Mouse (Mus musculus) thymus, postnatal 0 days (tissue): ENCODE measurements around the gene Slc39a11. TPM values are rescaled to one million over a fixed set of nuclear protein-coding genes. Genes with fewer than 3 reads are reported as not detected.
A peak's percentile ranks its signal among the peaks of the same experiment; 100 is the strongest.

Experiments used
- DNase-seq: peaks from one replicate; pipeline ENCODE4 v3.0.0-alpha.2; 2015; ENCODE audit warnings: low spot score
- polyA plus RNA-seq: library from polyadenylated mRNA; unstranded; fragments of >200 nt; fragmentation: Nextera tagmentation; extraction: Ambion mirVana; gene quantifications from 2 replicates; pipeline ENCODE4 v1.2.1, GENCODE M21; 2015

Slc39a11 gene
- 19.4 and 19.9 TPM in 2 replicates for polyA plus RNA-seq

GRCm38 (mm10) chr11:113649353-113650210, at the start of gene Slc39a11:
Gene Slc39a11 (minus strand): TSS chr11:113650079.
- peak; percentile 83 for DNase-seq

GRCm38 (mm10) chr11:113699643-113700042, 49.8 kb upstream of the Slc39a11 start:
- DNase-seq = no peak

- no peak for DNase-seq
Observed at GRCm38 (mm10) chr11:113698013-113698545, 48.2 kb upstream of the Slc39a11 start.

DNA sequence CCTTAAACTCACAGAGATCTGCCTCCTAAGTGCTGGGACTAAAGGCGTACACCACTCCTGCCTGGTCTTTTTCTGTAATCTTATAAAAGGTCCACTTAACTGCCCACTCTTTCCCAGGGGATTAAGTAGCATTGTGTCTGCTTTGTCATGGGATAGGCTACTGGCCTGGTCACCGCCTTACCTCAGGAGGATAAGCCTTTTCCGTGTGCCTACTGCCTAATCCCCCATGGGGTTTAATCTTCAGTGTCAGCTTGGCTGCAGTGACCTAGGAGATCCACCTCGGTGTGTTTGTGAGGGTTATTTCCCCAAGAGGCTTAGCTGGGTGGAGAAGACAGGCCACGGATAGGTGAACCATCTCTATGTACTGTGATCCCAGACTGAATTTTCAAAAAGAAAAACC, 47.7 kb upstream of the Slc39a11 start:
- no peak for DNase-seq

- DNase-seq = no peak
Observed at GRCm38 (mm10) chr11:113691851-113692250, 42.0 kb upstream of the Slc39a11 start.

DNA sequence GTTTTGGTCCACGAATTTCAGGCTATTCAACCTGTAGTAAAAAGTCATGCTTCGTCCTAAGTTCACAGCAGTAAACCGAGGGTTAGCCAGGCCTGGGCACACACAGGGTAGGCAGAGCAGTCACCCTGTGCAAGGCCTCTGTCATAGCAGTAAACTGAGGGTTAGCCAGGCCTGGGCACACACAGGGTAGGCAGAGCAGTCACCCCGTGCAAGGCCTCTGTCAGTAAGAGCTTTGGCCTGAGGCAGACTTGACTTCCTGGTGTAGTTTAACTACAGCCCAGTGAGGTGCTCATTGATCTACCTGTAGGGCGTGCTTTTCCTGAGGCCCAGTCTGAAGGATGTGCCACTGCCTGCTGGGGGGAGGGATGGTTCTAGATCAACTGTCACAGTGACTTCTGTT, 41.4 kb upstream of the Slc39a11 start:
- no peak for DNase-seq

DNA sequence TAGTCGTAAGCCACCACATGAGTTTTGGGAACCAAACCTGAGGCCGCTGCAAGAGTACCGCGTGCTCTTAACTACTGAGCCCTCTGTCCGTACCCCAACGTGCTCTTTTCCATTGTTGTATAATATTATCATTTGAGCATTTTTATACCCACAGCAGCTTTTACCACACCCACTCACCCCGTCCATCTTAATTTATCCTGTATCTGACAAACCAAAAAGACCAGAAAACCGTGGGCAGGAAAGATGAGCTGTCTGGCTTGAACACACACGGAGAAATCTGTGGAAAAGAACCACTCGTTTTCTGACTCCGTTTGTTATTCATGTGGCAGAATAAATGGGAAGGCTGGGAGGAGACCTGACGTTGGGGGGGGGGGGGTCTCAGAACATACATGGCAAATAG, 40.6 kb upstream of the Slc39a11 start:
- DNase-seq = no peak

- DNase-seq = no peak
Observed at GRCm38 (mm10) chr11:113687031-113687430, 37.2 kb upstream of the Slc39a11 start.

DNA sequence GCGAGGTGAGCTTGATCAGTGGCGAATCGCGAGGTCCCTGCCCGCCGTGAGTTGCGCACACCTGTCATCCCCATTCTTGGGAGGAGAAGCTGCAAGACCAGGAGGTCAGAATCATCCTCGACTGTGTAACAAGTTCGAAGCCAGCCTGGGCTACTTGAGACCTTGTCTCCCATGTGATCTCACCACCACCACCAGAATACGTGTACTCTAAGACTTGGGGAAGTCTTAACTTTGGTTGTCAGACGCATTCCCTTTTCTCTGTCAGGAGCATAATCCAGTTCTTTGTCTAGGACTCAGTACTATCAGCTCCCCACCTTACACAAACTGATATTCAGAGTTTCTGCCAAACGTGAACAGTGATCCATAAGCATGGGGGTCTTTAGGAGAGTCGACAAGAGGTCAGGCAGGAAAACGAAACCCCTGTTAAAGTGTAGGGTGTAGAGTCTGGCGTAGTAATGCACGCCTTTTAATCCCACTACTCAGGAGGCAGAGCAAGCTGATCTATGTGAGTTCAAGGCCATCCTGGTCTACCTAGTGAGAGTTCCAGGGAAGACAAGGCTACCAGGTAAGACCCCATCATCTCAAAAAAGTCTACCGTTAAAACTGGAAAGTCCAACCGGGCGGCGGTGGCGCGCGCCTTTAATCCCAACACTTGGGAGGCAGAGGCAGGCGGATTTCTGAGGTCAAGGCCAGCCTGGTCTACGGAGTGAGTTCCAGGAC, 35.0 kb upstream of the Slc39a11 start:
- no peak for DNase-seq

DNA sequence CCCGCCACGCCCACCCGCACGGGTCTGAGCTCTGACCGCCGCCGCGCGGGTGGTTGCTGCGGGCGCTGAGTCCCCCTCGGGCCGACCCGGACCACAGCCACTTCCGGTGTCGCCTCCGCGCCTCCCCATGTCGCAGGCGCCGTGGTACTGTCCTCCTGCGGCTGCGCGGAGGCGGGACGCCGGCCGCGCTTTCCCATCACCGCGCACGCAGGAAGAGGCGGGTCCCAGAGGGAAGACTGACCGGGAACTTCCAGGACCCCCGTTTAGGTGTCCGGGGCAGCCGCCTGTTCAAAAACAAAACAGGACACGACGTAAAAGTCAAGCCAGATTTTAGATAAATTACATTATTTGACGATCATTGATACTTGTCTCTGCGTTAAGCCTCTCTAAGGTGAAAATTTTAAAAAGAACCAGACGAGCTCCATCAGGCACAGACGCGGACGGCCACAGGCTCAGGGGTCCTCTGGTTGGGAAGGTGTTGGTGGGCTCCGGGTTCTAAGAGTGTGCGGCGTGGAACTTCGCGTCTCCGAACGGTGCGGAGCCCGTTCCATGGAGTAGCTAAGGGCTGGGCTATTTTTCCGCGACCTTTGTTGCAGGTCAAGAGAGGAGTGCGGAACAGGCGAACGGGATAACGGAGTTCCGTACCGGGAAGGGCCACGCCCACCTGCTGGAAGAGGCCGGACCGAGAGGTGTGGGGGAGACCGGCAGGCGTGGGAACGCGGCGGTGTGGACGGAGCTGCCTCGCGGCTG, 34.3 kb upstream of the Slc39a11 start, which contains the start of the genes Fam104a and D11Wsu47e:
TSS of gene Fam104a (minus strand) at position 199 of the 750 bp plus-strand sequence.
TSS of gene D11Wsu47e (plus strand) at position 456 of the 750 bp plus-strand sequence.
- DNase-seq = peak; percentile 95

DNA sequence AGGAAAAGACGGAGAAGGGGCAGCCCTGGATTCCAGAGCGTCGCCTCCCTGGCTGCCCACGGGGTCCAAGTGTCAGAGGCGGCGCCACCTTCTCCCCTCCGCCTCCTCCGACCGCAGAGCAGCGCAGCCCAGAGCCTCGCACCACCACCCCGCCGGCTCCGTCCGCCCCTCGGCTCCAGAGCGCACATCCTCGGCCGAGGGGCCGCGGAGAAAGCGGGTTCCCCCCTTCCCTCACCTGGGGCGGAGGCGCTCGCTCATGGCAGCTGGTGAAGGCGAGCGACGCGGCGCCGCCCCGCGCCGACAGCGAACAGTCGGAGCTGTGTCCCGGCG, 33.7 kb upstream of the Slc39a11 start:
- DNase-seq = no peak

GRCm38 (mm10) chr11:113682897-113683626, 33.2 kb upstream of the Slc39a11 start:
- peak; percentile 59 for DNase-seq

- no peak for DNase-seq
Observed at GRCm38 (mm10) chr11:113681979-113682378, 32.1 kb upstream of the Slc39a11 start.

DNA sequence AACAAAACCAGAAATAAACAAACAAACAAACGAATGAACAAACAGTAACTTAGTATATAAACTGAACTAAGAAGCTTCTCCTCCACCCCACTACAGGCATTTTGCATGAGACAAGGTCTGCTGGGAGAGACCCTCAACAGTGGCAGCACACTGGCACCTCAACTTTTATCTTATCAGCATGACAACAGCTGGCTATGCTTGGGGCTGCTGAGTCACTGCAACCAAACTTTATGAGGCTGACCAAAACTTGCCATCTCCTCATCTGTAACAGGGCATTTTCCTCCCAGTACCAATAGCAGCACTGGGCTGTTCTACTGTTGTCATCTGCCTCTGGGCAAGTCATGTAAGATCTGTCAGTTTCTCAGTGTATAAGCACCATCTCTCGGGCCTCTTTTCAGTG, 31.1 kb upstream of the Slc39a11 start:
- DNase-seq = no peak

GRCm38 (mm10) chr11:113678373-113678772, 28.5 kb upstream of the Slc39a11 start:
- DNase-seq = no peak

DNA sequence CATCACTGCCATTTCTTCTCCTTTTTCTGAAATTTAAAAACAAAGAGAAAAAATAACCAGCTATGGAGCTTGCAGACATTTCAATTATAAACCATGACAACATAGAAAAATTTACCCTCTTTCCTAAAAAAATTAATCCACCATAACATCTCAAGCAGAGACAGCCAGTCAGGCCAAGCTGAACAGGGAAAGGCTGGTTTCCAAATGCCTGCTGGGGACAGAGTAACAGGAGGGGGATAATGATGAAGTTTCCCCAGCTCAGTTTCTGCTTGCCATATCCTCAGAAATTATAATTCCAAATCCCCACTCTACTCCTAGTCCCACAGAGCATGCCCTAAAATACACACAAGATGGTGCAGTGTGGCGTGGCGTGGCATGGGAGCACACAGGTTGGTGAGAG, 27.5 kb upstream of the Slc39a11 start:
- no peak for DNase-seq

GRCm38 (mm10) chr11:113676847-113677246, 27.0 kb upstream of the Slc39a11 start:
- DNase-seq = no peak

DNA sequence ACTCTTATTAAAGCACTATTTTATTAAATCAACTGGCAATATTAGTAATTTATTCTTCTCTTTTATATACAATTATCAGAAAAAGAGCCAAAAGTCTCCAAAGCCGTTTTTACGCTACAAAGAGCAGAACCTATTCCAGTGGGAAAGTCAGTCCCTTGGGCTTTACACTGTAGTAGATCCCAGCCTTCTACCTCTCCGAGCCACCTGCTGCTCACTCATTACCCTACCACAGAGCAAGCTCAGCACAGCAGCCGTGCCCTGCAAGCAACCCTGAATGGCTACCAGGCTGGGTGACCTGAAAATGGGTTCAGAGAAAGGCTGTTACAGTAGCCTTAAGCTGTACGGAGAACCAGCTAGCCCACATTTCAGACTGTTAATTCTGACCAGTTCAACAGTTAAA, 24.7 kb upstream of the Slc39a11 start:
- no peak for DNase-seq

DNA sequence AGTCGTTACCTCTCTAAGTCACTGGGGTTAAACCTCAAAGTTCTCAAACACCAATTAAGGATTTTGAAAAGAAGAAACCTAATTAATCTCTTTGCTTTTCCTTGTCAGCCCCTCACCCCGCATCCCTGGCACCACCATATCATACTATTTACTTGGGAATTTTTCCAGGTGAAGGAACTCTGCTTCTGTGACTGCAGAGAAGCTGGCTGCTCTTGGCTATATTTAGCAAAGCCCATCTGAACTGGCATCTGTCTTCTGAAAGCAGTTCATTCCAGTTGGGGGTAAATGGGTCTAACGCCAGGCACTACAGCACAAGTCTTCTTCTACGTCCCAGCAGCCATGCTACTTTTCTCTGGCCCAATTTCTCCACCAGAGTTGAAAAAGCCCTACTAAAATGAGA, 23.7 kb upstream of the Slc39a11 start:
- DNase-seq = no peak

GRCm38 (mm10) chr11:113669711-113670110, 19.8 kb upstream of the Slc39a11 start:
- no peak for DNase-seq

GRCm38 (mm10) chr11:113668857-113669256, 19.0 kb upstream of the Slc39a11 start:
- no peak for DNase-seq
